Mouse (Mus musculus) urinary bladder, postnatal 25 days (tissue): Measurements from ENCODE around the gene Tmsb15b1.
"Not testable (repeated sequence)": the region's sequence is repeated elsewhere in the genome, so short reads cannot be mapped to it uniquely, and the experiment has no call there.

ENCODE experiments used
- DNase-seq: peaks from one replicate; pipeline ENCODE4 v3.0.0; 2022; ENCODE audit warnings: low spot score

Gene Tmsb15b1

GRCm38 (mm10) chrX:136976424-136977084 lies at the start of gene Tmsb15b1, which contains the start of gene Tmsb15l:
Tmsb15b1 (minus strand) TSS chrX:136976874.
Tmsb15l (minus strand) TSS chrX:136976869.
- no peak for DNase-seq

DNA sequence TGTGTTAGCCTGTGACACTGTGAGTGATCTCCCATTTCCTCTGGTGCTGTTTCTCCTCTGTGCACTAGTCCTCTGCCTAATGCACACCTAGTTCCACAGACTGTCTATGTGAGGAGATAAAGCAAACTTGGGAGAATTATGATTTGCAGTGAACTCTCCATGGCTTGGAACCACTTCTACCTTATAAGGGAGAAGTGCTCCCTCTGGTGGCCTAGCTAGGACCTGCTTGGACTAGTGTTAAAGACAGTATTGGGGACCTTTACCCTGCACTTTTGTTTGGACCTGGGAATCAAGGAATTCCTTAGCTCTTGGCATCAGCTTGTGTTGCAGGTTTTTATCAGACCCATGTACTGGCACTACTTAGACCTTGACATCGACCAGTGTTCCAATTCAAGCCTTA lies 42.6 kb upstream of the Tmsb15b1 start:
- peak; percentile 41 for DNase-seq

- DNase-seq = no peak
Observed at GRCm38 (mm10) chrX:137017668-137018067, 41.0 kb upstream of the Tmsb15b1 start.

GRCm38 (mm10) chrX:137015099-137015709 lies 38.5 kb upstream of the Tmsb15b1 start:
- DNase-seq = no peak

DNA sequence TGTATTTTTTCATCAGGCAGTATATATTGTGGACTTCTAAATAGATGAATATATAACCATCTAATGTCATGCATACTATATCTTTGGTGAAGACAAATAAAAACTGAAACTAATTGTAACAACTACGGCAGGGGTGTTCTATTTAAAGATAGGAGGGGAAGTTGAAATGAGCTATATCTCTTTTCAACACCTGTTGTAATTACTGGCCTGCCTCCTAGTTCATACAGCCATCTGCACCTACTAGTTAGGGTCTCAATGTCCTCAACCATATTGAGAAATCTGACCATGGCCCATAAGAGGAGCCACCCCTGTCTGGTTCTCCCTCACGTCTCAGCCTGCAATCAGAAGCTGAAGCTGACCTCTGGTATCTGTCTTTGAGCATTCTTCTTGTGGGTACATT lies 19.6 kb upstream of the Tmsb15b1 start:
- DNase-seq = no peak

DNA sequence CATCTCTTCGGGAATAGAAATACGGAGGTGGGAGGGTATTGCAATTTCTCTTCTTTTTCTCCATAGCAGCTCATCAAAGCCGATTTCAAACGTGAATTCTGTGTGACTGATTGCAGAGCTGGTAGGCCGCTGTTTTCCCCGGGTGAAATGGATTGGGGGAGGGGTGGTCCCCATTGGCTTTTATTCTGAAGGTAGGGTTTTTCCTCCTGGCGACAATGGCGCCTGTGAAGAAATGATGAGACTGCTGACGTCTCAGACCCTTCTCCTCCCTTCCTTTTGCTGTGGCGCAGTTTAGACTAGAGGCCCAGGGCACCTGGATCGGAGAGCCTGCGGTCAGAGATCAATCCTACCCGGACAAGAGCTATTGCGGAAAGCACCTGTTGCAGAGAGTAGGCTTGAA lies 17.0 kb upstream of the Tmsb15b1 start:
- no peak for DNase-seq

GRCm38 (mm10) chrX:136992978-136993547 lies 16.4 kb upstream of the Tmsb15b1 start, which contains the start of gene Zcchc18:
Zcchc18 (plus strand) TSS chrX:136993155.
- DNase-seq = no peak

DNA sequence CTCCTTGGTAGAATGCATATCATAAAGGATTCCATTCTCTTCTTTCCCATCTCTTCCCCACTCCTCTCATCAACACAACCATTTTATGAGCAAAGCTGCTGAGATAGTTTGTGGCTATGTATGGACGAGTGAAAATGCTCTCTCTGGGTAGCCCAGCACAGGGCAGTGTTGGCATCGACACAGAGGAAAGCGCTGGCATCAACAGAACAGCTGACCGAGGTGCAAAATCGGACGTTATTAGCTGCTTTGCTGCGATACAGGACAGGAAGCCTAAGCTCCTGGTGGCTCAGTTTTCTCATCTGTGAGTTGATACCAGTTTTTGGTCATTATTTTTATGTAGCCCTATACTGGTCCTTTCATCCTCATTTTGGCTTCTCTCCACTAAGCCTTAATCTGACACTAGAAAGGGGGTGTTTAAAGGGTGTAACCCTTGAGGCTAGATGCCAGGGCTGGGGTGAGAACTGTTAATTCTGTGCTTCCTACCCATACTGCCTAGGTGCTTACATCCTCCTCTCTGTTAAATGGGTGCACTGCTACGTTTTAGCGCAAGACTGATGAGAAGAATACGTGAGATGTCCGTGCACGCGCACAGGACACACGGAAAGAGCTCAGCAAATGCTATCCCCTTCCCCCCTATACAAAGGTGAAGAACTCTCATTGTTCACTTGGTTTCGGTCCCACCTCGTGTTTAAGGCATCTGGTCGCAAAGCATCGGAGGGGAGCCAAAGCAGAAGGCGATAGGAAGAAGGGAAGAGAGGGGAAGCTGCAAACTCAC lies 15.7 kb upstream of the Tmsb15b1 start:
- DNase-seq = no peak

DNA sequence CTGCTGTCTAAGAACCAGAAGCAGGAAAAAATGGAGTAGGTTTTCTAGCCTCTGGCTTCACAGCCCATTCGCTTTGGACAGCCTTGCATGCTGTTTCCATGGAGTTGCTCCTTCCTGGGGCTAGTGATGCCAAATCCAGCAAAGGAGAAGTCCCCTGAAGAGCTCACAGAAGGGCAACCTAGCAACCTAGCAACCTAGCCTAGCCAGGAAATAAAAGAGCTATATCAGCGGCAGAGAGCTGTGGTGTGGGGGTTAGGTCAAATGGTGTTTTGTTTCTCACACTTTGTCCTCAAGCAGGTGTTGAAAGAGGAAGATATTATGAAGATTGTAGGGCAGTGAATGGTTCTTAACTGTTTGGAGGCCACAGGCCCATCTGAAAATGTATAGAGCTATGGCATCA lies 14.6 kb upstream of the Tmsb15b1 start:
- DNase-seq = no peak

GRCm38 (mm10) chrX:136986039-136986438 lies 9.4 kb upstream of the Tmsb15b1 start:
- no peak for DNase-seq

GRCm38 (mm10) chrX:136978616-136979015 lies 1.9 kb upstream of the Tmsb15b1 start:
- no peak for DNase-seq

DNA sequence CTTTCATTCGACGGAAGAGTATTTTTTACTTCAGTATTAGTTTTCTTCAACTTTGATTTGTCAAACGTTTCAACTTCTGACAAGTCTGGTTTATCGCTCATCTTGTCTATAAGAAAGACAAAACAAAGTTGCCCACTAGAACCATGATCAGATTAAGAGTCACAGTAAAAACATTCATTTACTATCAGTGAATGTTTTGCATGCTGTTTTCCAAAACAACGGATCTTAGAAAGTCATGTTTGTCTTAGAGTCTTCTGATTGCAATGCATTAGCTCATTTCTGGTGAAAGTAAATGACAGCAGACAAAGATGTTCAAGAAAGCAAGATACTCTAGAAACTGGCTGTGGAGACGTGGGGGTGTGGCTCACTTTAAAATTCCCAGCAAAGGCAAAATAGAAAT lies 1.3 kb downstream of the Tmsb15b1 start, which contains the start of gene Tmsb15b2:
Tmsb15b2 (minus strand) TSS at position 101 of the 400 bp plus-strand sequence.
- not testable (repeated sequence) for DNase-seq

GRCm38 (mm10) chrX:136959688-136960087 lies 17.0 kb downstream of the Tmsb15b1 start:
- no peak for DNase-seq

- not testable (repeated sequence) for DNase-seq
Observed at GRCm38 (mm10) chrX:136958300-136958699, 18.4 kb downstream of the Tmsb15b1 start.

DNA sequence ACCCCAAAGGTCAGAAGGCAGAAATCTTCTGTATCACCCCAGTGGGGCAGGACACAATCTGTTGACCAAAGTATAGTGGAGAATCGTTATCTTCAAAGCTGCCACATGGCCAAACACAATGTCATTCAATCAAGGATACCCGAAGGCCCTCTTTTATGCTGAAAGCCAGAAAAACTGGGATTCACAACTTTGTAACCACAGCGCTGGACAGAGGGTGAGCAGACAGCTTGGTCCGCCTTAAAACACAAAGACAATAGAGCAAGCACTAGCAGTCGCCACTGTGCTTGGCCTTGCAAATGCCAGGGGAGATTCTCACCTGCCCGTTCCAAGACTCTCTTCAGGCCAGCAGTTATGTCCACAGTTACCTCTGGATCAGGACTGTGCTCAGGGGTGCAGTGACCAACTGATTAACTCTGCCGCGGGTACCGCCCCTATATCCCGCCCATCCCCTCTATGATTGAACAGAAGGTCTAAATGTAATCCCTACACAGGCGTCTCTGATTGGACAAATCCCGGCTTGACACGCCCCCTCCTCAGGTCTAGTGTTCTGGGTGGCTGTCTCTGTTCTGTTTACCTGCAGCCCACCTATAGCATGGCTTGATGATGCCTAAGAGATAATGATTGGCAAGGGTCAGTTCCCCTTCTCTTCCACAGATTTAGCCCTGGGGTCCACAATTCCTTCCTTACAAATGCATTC lies 18.9 kb downstream of the Tmsb15b1 start:
- peak; percentile 19 for DNase-seq

DNA sequence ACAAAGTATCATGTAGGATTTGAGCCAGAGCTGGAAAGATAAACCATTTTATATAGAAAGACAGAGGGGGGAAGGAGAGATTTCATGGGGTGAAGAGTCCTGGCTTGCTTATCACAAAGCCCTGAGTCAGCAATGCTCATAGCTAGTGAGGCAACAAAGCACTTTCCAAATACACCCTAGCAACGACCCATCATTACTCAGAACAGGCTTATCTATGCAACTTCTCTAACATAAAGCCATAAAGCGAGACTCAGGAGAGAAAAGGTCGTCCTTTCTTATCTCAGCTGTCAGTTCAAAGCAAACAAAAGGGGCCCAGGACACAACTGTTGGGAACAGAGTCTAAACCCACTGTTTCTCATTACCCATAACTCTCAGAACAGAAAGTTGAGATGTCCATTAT lies 38.7 kb downstream of the Tmsb15b1 start:
- no peak for DNase-seq

DNA sequence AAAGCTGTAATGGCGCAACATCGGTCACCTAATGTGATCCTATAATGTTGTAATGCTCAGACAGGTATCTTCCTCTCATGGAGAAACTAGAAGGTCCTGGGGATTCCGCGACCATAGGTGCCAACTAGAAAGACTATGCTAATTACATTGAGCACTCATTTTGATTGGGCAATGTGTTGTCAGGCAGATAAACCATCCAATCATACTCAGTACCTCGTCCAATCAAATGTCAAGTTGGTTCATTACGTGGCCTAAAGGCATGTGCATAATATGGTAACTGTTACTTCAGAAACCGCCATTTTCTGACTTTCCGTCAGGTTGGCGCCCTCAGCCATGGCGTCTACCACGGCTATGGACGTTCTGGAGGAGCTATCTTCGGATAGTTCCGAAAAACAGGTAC lies 49.6 kb downstream of the Tmsb15b1 start, which contains the start of gene H2bfm:
H2bfm (plus strand) TSS at position 295 of the 400 bp plus-strand sequence.
- DNase-seq = no peak

- DNase-seq = no peak
Observed at GRCm38 (mm10) chrX:136925863-136926262, 50.8 kb downstream of the Tmsb15b1 start.
